Mouse (Mus musculus) lung, embryonic 15.5 days (tissue): ENCODE data around the gene Eddm3b. TPM values are rescaled to one million over a fixed set of nuclear protein-coding genes. Genes with fewer than 3 reads are reported as not detected.

Experiments used
- ATAC-seq: fragments of 200-750 bp; cut with Nextera tagmentation; 2 replicates; pipeline ENCODE4 v1.8.0; 2017; ENCODE audit warnings: moderate number of reproducible peaks, borderline replicate concordance; ENCODE audit not compliant: low FRiP score, low TSS enrichment; ENCODE audit errors: extremely low read depth
- H3K27ac ChIP-seq: fragments of 300-500 bp; sonication (generic); 2 replicates; pipeline ENCODE4 v1.5.1; 2015; ENCODE audit warnings: moderate library complexity, mild to moderate bottlenecking, inconsistent platforms
- H3K27me3 ChIP-seq: fragments of 300-500 bp; sonication (generic); 2 replicates; pipeline ENCODE4 v1.6.1; 2015; ENCODE audit warnings: inconsistent platforms
- H3K36me3 ChIP-seq: fragments of 300-500 bp; sonication (generic); 2 replicates; pipeline ENCODE4 v1.6.1; 2015; ENCODE audit warnings: inconsistent platforms
- H3K4me1 ChIP-seq: fragments of 300-500 bp; sonication (generic); 2 replicates; pipeline ENCODE4 v1.6.1; 2015; ENCODE audit warnings: inconsistent platforms
- H3K4me2 ChIP-seq: fragments of 300-500 bp; sonication (generic); 2 replicates; pipeline ENCODE4 v1.6.1; 2015; ENCODE audit warnings: inconsistent platforms, mild to moderate bottlenecking, moderate library complexity
- H3K4me3 ChIP-seq: fragments of 300-500 bp; sonication (generic); 2 replicates; pipeline ENCODE4 v1.5.1; 2015; ENCODE audit warnings: mild to moderate bottlenecking, inconsistent platforms
- H3K9ac ChIP-seq: fragments of 300-500 bp; sonication (generic); 2 replicates; pipeline ENCODE4 v1.6.1; 2015; ENCODE audit warnings: inconsistent platforms
- H3K9me3 ChIP-seq: fragments of 300-500 bp; sonication (generic); 2 replicates; pipeline ENCODE4 v1.6.1; 2016; ENCODE audit warnings: inconsistent platforms
- WGBS: fragments of 180-500 bp; shearing (Covaris S2); methylation state at CpG from one replicate; pipeline ENCODE4 v1.1.7; 2015; 5-methylcytosine and 5-hydroxymethylcytosine counted together
- polyA plus RNA-seq: library from polyadenylated mRNA; unstranded; fragments of >200 nt; fragmentation: Nextera tagmentation; extraction: Ambion mirVana; gene quantifications from 2 replicates; pipeline ENCODE4 v1.2.1, GENCODE M21; 2015

The Eddm3b gene
- not detected in 2 replicates for polyA plus RNA-seq

DNA sequence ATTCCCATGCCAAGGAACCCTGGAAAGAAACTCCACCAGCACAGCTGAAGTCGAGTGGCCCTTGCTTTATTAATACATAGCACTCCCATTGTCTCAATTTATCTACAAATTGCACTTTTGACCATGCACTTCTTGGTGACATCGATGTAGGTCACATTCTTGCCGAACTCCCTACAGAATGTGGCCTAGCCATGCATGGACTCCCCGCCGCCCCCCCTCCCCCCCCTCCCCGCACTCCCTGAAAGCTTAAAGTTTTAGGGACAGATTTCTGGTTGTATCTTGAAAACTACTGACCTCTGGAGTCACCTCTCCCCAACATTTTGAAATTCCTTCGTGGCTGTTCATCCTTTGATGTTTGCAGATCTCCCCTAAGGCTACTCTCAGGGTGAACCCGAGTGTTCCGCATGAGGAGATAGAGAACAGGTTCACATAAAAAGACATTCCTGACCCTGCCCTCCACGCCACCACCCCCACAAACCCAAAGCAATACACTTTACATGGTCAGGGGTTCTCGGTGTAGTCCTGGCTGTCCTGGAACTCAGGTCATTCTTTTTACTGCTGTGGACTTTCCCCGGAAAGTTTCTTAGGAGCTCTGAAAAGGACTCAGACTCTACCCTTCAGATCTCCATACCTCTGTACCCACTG lies at the start of gene Eddm3b:
Gene Eddm3b, plus strand, starts transcription at position 511 of the 645 bp plus-strand sequence.
- H3K4me1 ChIP-seq = no peaks in the 10 kb centered on the region
- no peak within 1 kb of the TSS for H3K4me3 ChIP-seq
- no peak for ATAC-seq
- H3K27ac ChIP-seq = no peak within 1 kb of the TSS
- H3K27me3 ChIP-seq = no peaks in the 10 kb centered on the region
- no peaks in the 10 kb centered on the region for H3K9me3 ChIP-seq
- no peaks in the 10 kb centered on the region for H3K36me3 ChIP-seq
- WGBS = 48% methylated on average over 12 of the region's 12 CpGs
- H3K9ac ChIP-seq = no peak within 1 kb of the TSS
- H3K4me2 ChIP-seq = no peak within 1 kb of the TSS

DNA sequence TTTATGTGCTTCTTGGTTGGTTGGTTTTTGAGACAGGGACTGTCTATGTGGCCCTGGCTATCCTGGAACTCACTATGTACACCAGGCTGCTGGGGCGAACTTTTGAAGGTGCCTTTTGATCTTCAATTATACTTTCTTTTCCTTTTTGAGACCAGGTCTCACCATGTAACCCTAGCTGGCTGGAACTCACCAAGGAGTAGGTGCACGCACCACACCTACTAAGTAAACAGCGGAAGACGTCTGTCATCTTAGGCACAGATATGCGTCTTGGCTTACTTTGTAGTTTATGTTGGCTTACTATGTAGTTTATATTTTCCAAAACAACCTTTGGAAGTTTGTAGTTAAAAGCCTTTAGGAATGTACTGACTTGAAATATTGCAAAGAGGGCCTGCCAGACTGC lies 45.3 kb upstream of the Eddm3b start:
- Histone ChIP-seq H3K36me3 (no peaks in the 10 kb centered on the region), H3K27ac (no peak overlapping the region), H3K9me3 (no peaks in the 10 kb centered on the region), H3K4me2 (no peak overlapping the region), H3K9ac (no peak overlapping the region), H3K4me1 (peaks cover 5% of the 10 kb centered on the region; the same call in 1 of the 2 replicates), H3K4me3 (no peak overlapping the region), H3K27me3 (no peaks in the 10 kb centered on the region)
- no peak for ATAC-seq
- WGBS = 65% methylated on average over 5 of the region's 5 CpGs

DNA sequence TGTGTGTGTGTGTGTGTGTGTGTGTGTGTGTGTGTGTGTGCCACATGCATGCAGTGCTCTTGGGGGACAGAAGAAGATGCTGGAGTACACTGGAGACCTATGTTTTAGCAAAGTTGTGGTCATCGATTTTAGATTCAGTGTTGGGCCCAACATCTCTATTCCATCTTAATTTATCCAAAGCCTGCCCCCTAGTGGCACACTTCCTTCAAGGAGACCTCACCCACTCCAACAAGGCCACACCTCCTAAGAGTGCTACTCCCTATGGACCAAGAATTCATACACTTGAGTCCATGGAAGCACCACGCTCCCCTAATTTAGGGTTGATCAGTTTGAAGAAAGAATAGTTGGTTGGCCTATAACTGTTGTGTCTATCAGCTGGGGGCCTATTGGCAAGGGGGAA lies 44.6 kb upstream of the Eddm3b start:
- Histone ChIP-seq H3K27me3 (no peaks in the 10 kb centered on the region), H3K9me3 (no peaks in the 10 kb centered on the region), H3K4me1 (peaks cover 5% of the 10 kb centered on the region; the same call in 1 of the 2 replicates), H3K4me2 (no peak overlapping the region), H3K4me3 (no peak overlapping the region), H3K27ac (no peak overlapping the region), H3K9ac (no peak overlapping the region), H3K36me3 (no peaks in the 10 kb centered on the region)
- no peak for ATAC-seq
- WGBS = 89% methylated on average over 2 of the region's 2 CpGs

DNA sequence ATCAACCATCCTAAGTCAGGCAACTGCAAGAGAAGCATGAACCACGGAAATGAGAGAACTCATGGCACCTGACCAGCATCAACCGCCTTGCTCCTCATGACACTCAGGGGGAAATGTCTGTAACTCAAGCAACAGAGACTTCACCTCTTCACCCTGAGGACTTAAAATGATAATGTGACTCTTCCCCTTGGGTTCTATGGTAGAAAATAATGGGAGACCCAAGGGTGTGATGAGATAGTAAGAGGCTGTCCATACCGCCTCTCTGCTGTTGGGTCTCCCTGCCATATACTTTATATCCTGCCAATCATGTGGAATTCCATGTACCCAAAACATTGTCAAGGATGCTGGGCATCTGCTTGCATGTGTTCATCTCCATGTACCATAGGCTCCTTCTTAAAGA lies 39.9 kb upstream of the Eddm3b start, which contains the start of gene Olfr750:
Gene Olfr750, minus strand, starts transcription at position 101 of the 400 bp plus-strand sequence.
- no peak for ATAC-seq
- 80% methylated on average over 3 of the region's 3 CpGs for WGBS
- H3K27ac ChIP-seq = no peak within 1 kb of the TSS
- H3K36me3 ChIP-seq = no peaks in the 10 kb centered on the region
- H3K4me1 ChIP-seq = no peaks in the 10 kb centered on the region
- no peak within 1 kb of the TSS for H3K4me2 ChIP-seq
- no peak within 1 kb of the TSS for H3K9ac ChIP-seq
- H3K4me3 ChIP-seq = no peak within 1 kb of the TSS
- no peaks in the 10 kb centered on the region for H3K9me3 ChIP-seq
- H3K27me3 ChIP-seq = no peaks in the 10 kb centered on the region

DNA sequence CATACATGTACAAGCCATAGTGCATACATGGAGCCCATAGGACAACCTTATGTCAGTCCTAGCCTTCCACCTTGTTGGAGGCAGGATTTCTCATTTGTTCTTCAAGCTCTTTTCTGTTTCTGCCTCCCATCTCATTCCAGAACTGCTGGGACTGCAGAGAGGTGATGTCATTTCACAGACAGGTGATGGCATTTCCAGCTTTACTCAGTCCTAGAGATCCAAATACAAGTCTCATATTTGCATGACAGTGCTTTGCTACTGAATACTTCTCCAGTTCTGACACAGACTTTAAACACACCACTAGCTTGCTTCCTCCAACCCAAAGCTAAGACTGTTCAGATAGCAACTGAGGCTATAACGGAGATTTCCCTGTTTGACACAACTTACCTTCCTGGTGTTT lies 35.0 kb upstream of the Eddm3b start:
- 83% methylated on average over 1 of the region's 1 CpGs for WGBS
- H3K9ac ChIP-seq = no peak overlapping the region

DNA sequence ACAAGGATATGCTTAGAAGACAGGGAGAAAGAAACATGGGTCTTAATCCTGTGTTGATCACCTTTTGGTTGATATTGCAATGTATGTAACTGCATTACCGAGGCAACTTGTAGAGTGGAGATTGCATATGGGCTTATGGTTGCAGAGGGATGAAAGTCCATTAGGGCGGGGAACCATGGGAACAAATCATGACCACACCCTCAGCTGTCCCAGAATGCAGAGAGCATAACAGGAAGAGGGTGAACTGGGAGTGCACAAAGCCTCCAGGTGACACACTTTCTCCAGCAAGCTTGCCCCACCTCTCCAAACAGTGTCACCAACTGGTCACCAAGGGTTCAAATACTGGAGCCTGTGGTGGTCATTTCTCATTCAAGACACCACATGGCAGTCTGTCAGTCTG lies 33.2 kb upstream of the Eddm3b start:
- Histone ChIP-seq H3K4me1 (peaks cover 16% of the 10 kb centered on the region; the same call in 1 of the 2 replicates), H3K27ac (no peak overlapping the region), H3K4me3 (no peak overlapping the region), H3K4me2 (no peak overlapping the region), H3K27me3 (peaks cover 6% of the 10 kb centered on the region; the same call in 1 of the 2 replicates), H3K9me3 (no peaks in the 10 kb centered on the region), H3K36me3 (no peaks in the 10 kb centered on the region), H3K9ac (no peak overlapping the region)
- ATAC-seq = no peak
- WGBS = 75% methylated on average over 2 of the region's 2 CpGs

More for the DNA sequence above, 35.0 kb upstream of the Eddm3b start:
- H3K4me1 ChIP-seq = peaks cover 16% of the 10 kb centered on the region; the same call in 1 of the 2 replicates
- H3K4me2 ChIP-seq = no peak overlapping the region
- no peak overlapping the region for H3K27ac ChIP-seq
- peaks cover 6% of the 10 kb centered on the region; the same call in 1 of the 2 replicates for H3K27me3 ChIP-seq
- no peaks in the 10 kb centered on the region for H3K9me3 ChIP-seq
- no peak overlapping the region for H3K4me3 ChIP-seq
- no peaks in the 10 kb centered on the region for H3K36me3 ChIP-seq
- no peak for ATAC-seq

DNA sequence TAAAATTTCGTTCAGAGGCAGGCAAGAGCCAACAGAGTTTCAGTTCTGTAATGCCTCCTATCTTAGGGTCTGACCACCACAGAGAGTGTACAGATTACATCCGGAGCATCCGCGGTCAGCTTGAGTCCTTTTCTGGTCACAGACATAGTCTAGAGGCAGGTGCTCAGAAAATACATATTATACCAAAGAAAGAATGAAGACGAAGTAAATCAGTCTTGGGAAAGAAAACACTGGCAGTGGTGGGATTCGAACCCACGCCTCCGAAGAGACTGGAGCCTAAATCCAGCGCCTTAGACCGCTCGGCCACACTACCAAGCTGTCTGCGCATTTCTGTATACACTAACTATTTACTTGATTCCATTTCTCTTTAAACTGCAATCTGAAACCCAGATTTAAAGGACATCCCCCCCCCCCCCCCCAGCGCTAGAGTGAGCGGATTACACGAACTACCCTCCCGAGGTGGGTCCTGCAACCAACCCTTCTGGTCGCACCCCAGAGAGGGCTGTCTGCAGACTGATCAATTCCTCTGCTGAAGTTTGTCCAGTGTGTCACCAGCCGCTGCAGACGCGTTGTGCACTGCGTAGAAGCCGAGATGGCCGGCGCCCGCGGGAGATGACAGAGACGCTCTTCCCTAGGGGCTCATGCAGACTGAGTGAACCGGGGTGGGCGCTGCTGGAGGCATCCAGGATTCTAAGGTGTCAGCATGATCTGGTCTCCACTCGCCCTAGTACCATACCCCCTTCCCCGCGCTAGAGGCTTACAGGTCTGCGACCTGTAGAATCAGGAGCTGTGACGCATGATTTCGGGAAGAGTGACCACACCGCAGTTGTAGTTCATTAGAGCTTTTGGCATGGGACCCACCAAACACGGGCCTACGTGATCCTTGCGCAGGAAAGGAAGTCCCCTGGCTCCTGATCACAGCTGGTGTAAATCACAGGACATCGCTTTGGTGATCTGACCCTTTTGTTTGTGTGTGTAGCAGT lies 31.3 kb upstream of the Eddm3b start:
- Histone ChIP-seq H3K36me3 (no peaks in the 10 kb centered on the region), H3K27ac (no peak overlapping the region)
- WGBS = 2% methylated on average over 40 of the region's 40 CpGs

DNA sequence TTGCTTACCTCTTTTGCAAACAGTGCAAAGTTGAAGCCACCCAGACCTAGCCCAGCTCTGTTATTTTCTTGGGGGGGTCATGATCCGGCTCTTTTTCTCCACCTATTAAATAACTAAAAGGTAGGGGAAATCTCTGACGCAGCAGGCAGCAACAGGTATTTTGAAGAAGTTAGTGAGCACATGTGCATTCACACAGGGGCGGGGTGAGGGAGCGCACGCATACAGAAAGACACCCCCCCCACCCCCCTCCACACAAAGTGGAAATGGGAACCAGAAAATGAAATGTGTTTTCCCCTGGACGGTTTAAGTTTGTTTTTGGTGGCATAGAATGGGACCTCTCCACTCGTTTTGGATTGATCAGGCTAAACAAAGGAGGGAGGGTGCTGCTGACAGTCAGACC lies 30.4 kb upstream of the Eddm3b start:
- Histone ChIP-seq H3K4me1 (peaks cover 23% of the 10 kb centered on the region; the same call in 1 of the 2 replicates), H3K4me3 (peak overlapping the region; percentile 56), H3K9ac (0 out of 2 replicates have a peak overlapping the region, but pooled peaks have one; percentile 10), H3K9me3 (no peaks in the 10 kb centered on the region), H3K36me3 (no peaks in the 10 kb centered on the region), H3K27me3 (peaks cover 6% of the 10 kb centered on the region; the same call in 1 of the 2 replicates), H3K4me2 (peak overlapping the region; percentile 88), H3K27ac (no peak overlapping the region)
- WGBS = 14% methylated on average over 7 of the region's 7 CpGs
- no peak for ATAC-seq

More for the DNA sequence above, 31.3 kb upstream of the Eddm3b start:
- Histone ChIP-seq H3K27me3 (peaks cover 6% of the 10 kb centered on the region; the same call in 1 of the 2 replicates), H3K9me3 (no peaks in the 10 kb centered on the region), H3K4me3 (peak overlapping the region; percentile 56), H3K4me1 (peaks cover 18% of the 10 kb centered on the region; the same call in 1 of the 2 replicates), H3K4me2 (peak overlapping the region; percentile 88), H3K9ac (peak overlapping the region; percentile 43)
- ATAC-seq = peak; percentile 63

DNA sequence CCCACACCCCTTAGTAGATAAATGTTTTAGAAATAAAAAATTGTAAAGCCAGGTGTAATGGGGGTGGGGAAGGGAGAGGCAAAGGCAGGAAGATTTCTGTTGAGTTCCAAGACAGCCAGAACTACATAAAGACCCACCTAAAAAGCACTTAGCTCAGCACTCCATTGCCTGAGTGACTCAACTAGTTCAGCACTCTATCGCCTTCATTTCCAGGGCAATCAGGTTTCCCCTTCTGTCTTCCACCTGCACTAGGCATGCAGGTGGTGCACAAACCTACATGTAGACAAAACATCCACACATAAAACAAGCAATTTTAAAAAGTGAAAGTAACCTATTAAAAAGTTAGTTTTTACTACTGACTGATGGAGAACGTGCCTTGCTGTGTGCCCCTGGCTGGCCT lies 29.1 kb upstream of the Eddm3b start:
- peaks cover 23% of the 10 kb centered on the region; the same call in 1 of the 2 replicates for H3K4me1 ChIP-seq
- ATAC-seq = no peak
- no peaks in the 10 kb centered on the region for H3K36me3 ChIP-seq
- H3K27me3 ChIP-seq = peaks cover 6% of the 10 kb centered on the region; the same call in 1 of the 2 replicates
- H3K27ac ChIP-seq = no peak overlapping the region
- no peaks in the 10 kb centered on the region for H3K9me3 ChIP-seq
- no peak overlapping the region for H3K9ac ChIP-seq
- no peak overlapping the region for H3K4me2 ChIP-seq
- 82% methylated on average over 2 of the region's 2 CpGs for WGBS
- H3K4me3 ChIP-seq = no peak overlapping the region

DNA sequence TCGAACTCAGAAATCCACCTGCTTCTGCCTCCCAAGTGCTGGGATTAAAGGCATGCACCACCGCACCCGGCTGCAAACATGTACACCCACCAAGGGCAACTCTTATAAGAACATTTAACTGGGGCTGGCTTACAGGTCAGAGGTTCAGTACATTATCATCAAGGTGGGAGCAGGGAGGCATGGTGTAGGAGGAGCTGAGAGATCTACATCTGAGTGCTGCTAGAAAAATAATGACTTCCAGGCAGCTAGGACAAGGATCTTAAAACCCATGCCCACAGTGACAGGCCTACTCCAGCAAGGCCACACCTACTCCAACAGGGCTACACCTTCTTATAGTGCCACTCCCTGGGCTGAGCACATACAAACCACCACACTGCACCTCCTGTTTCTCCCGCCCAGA lies 28.3 kb upstream of the Eddm3b start:
- no peak overlapping the region for H3K9ac ChIP-seq
- peaks cover 23% of the 10 kb centered on the region; the same call in 1 of the 2 replicates for H3K4me1 ChIP-seq
- H3K36me3 ChIP-seq = no peaks in the 10 kb centered on the region
- 73% methylated on average over 4 of the region's 4 CpGs for WGBS
- no peak overlapping the region for H3K27ac ChIP-seq
- no peak for ATAC-seq
- no peaks in the 10 kb centered on the region for H3K9me3 ChIP-seq
- no peak overlapping the region for H3K4me2 ChIP-seq
- peaks cover 6% of the 10 kb centered on the region; the same call in 1 of the 2 replicates for H3K27me3 ChIP-seq
- H3K4me3 ChIP-seq = no peak overlapping the region

DNA sequence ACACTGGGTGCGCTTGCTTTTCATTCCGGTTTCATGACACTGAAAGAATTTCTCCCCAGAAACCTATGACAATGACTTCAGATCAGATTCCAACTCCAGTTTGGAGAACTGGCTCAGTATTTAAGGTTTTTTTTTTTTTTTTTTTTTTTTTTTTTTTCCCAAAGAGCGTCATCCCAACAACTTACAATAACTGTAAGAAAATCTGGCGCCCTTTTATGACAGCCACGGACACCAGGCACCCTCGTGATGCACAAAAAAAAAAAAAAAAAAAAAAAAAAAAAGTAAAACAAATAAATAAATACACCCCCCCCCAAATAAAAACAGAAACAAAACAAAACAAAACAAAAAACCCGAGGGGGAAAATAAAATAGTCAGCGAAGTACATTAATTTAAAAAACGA lies 26.5 kb upstream of the Eddm3b start:
- H3K9ac ChIP-seq = no peak overlapping the region; the same call in 1 of the 2 replicates
- H3K4me2 ChIP-seq = peak overlapping the region; percentile 71
- H3K4me1 ChIP-seq = peaks cover 28% of the 10 kb centered on the region
- no peak overlapping the region for H3K27ac ChIP-seq
- H3K9me3 ChIP-seq = no peaks in the 10 kb centered on the region
- no peak for ATAC-seq
- H3K4me3 ChIP-seq = peak overlapping the region; percentile 74
- H3K36me3 ChIP-seq = no peaks in the 10 kb centered on the region
- H3K27me3 ChIP-seq = peaks cover 6% of the 10 kb centered on the region; the same call in 1 of the 2 replicates
- 7% methylated on average over 9 of the region's 9 CpGs for WGBS
